Mouse (Mus musculus) right cerebral cortex, postnatal 10 days (tissue): Measurements from ENCODE around the gene Serpinb6d.

ENCODE experiments used
- DNase-seq, 2 experiments: peaks; one replicate each; pipeline ENCODE4 v3.0.0; 2021; ENCODE audit warnings: low spot score in 2 of 2

Gene Serpinb6d

DNA sequence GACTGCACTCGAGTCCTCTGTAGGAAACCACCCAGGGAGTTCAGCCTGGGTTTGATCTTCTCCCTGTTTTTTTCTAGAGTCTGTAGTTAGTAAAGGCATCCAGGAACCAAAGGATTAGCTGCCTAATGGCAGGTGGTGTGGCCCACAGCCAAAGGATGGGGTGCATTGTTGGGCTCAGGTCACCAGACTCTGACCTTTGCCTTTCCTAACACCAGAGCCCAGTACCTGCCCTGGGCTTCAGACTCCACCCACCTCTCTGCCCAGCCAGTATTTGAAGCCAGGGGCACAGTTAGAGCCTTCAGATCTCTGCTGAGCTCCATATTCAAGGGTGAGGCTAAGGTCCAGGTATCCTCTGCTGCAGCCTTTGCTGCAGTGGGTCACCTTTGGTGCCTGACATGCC is at the start of gene Serpinb6d:
TSS of gene Serpinb6d (plus strand) at position 301 of the 400 bp plus-strand sequence.
- no peak for DNase-seq

DNA sequence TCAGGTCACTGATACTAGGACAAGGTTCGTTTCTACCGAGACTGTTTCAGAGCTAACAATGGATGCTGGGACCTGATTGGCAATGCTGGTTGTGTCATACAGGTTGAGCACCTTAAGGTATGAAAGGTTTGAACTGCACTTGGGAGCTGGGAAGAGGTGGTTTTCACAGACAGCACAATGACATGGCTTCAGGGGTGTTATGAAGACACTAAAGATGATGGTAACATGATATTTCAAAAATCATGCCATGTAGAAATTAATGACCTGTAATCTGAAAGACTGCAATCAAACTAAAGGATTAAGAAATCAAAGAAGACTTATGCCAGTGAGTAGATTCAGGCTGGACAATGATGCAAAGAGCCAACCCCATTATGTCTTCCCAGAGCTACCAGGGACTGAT is 38.3 kb upstream of the Serpinb6d start:
- no peak for DNase-seq

DNA sequence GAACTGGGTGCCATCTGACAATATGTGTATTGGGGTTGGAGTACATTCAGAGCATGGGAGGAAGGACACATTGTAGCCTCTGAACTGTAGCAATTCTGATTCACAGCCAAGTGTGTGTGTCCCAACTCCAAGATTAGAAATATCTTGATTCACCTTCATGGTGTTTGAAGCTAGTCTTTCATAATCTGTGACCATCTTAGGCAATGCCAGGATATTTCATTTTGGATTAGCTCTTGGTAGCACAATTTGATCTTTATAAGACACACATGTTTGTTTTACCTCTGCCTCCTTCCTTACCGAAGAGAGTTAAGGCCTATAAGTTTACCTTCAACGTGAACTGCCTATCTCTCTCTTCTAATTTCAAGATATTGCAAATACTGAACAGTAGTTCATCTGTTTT is 18.7 kb upstream of the Serpinb6d start:
- DNase-seq, result no peak

GRCm38 (mm10) chr13:33662550-33662949 is 1.3 kb downstream of the Serpinb6d start:
- no peak for DNase-seq

DNA sequence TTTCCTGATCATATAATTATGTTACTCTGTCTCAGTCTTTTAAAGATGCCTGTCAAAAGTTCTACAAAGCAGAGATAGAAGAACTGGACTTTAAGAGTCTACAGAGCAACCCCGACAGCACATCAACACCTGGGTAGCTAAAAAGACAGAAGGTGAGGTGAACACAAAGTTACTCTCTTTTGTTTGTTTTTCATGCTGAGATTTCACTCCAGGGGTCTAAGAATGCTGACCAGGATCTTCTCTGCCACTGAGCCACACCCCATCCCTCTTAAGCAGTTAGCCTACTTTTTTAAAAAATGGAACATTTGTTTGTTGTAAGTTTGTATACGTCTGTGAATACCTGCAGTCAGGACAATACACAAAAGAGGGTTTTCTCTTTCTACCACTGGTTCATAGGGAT is 59.1 kb downstream of the Serpinb6d start:
- DNase-seq, result no peak
